Mouse (Mus musculus): ENCODE measurements around the gene Atf3. TPM values are rescaled to one million over a fixed set of nuclear protein-coding genes. Genes with fewer than 3 reads are reported as not detected.

Gene Atf3
- polyA plus RNA-seq, 1 experiment from 2014 or later: 8.2 TPM

GRCm38 (mm10) chr1:191124288-191124687 is 93.6 kb downstream of the Atf3 start:
- TF ChIP-seq CTCF (IDR thresholded peaks at IDR 0.05) (no peak), EP300 (IDR thresholded peaks at IDR 0.05) (no peak)
- ATAC-seq (0 out of 2 replicates have a peak, but pooled peaks have one; percentile 18), DNase-seq (ENCODE audit: low spot score) (no peak)
- H3K9ac ChIP-seq (replicated peaks; ENCODE audit: low read depth): no peak overlapping the region
- WGBS: 66% methylated on average over 4 of the region's 4 CpGs
- H3K27me3 ChIP-seq (replicated peaks; ENCODE audit: insufficient read depth, low read length): 0 out of 2 replicates have a peak, but pooled peaks cover 4% of the 10 kb centered on the region
- no peaks in the 10 kb centered on the region for H3K9me3 ChIP-seq (ENCODE audit: low read length)
- H3K4me1 ChIP-seq (ENCODE audit: insufficient read depth, low read depth, low read length): no peaks in the 10 kb centered on the region
- H3K4me2 ChIP-seq (replicated peaks; ENCODE audit: low read depth, low read length): no peak overlapping the region
- H3K27ac ChIP-seq (ENCODE audit: low read length): no peak overlapping the region
- H3K36me3 ChIP-seq (ENCODE audit: insufficient read depth, low read length): no peaks in the 10 kb centered on the region
- H3K4me3 ChIP-seq (ENCODE audit: low read depth, low read length): no peak overlapping the region

- 0 out of 2 replicates have a peak, but pooled peaks have one; percentile 8 for ATAC-seq
- H3K4me3 ChIP-seq (ENCODE audit: low read depth, low read length): no peak overlapping the region
- no peak overlapping the region for H3K4me2 ChIP-seq (replicated peaks; ENCODE audit: low read depth, low read length)
- H3K9me3 ChIP-seq (ENCODE audit: low read length): no peaks in the 10 kb centered on the region
- no peaks in the 10 kb centered on the region for H3K4me1 ChIP-seq (ENCODE audit: insufficient read depth, low read depth, low read length)
- no peak overlapping the region for H3K9ac ChIP-seq (replicated peaks; ENCODE audit: low read depth)
- WGBS: 66% methylated on average over 2 of the region's 2 CpGs
- H3K36me3 ChIP-seq (ENCODE audit: insufficient read depth, low read length): no peaks in the 10 kb centered on the region
- 0 out of 2 replicates have a peak, but pooled peaks cover 4% of the 10 kb centered on the region for H3K27me3 ChIP-seq (replicated peaks; ENCODE audit: insufficient read depth, low read length)
- peak; percentile 27 for DNase-seq (ENCODE audit: low spot score)
- no peak overlapping the region for H3K27ac ChIP-seq (ENCODE audit: low read length)
- TF ChIP-seq EP300 (IDR thresholded peaks at IDR 0.05) (no peak), CTCF (IDR thresholded peaks at IDR 0.05) (no peak)
These were observed 94.1 kb downstream of the Atf3 start for GRCm38 (mm10) chr1:191123696-191124095.

- Histone ChIP-seq H3K36me3 (ENCODE audit: insufficient read depth, low read length) (no peaks in the 10 kb centered on the region), H3K9ac (replicated peaks; ENCODE audit: low read depth) (no peak overlapping the region), H3K4me1 (ENCODE audit: insufficient read depth, low read depth, low read length) (no peaks in the 10 kb centered on the region), H3K4me3 (ENCODE audit: low read depth, low read length) (no peak overlapping the region), H3K9me3 (ENCODE audit: low read length) (no peaks in the 10 kb centered on the region), H3K27ac (ENCODE audit: low read length) (no peak overlapping the region), H3K4me2 (replicated peaks; ENCODE audit: low read depth, low read length) (no peak overlapping the region), H3K27me3 (replicated peaks; ENCODE audit: insufficient read depth, low read length) (0 out of 2 replicates have a peak, but pooled peaks cover 4% of the 10 kb centered on the region)
- DNase-seq (ENCODE audit: low spot score) (peak; percentile 44), ATAC-seq (0 out of 2 replicates have a peak, but pooled peaks have one; percentile 18)
- TF ChIP-seq CTCF (IDR thresholded peaks at IDR 0.05) (no peak), EP300 (IDR thresholded peaks at IDR 0.05) (no peak)
- 29% methylated on average over 3 of the region's 3 CpGs for WGBS
These were observed 95.1 kb downstream of the Atf3 start for GRCm38 (mm10) chr1:191122744-191123143.

Other genes starting within 250 kb of the Atf3 start
- gene Vash2, start 238.7 kb downstream of the Atf3 start, polyA plus RNA-seq (2015; fragmentation: Nextera tagmentation; extraction: Ambion mirVana): 4.2 and 4.3 TPM in 2 replicates
- gene Flvcr1, start 191.9 kb downstream of the Atf3 start, polyA plus RNA-seq (2015; fragmentation: Nextera tagmentation; extraction: Ambion mirVana): 7.8 and 7.9 TPM in 2 replicates
- gene Spata45, start 181.4 kb downstream of the Atf3 start, polyA plus RNA-seq (2015; fragmentation: Nextera tagmentation; extraction: Ambion mirVana): not detected in 2 replicates
- 10.5 and 11.9 TPM in 2 replicates for gene Tatdn3, start 155.1 kb downstream of the Atf3 start, polyA plus RNA-seq (2015; fragmentation: Nextera tagmentation; extraction: Ambion mirVana)
- gene Nsl1, start 155.0 kb downstream of the Atf3 start, polyA plus RNA-seq (2015; fragmentation: Nextera tagmentation; extraction: Ambion mirVana): 1.5 and 1.8 TPM in 2 replicates
- 2.0 and 2.6 TPM in 2 replicates for gene Batf3, start 120.2 kb downstream of the Atf3 start, polyA plus RNA-seq (2015; fragmentation: Nextera tagmentation; extraction: Ambion mirVana)
- gene Fam71a, start 53.2 kb downstream of the Atf3 start, polyA plus RNA-seq (2015; fragmentation: Nextera tagmentation; extraction: Ambion mirVana): not detected in 2 replicates
- gene Nenf, start 100.2 kb upstream of the Atf3 start, polyA plus RNA-seq (2015; fragmentation: Nextera tagmentation; extraction: Ambion mirVana): 149 and 177 TPM in 2 replicates
- gene Tmem206, start 107.9 kb upstream of the Atf3 start, polyA plus RNA-seq (2015; fragmentation: Nextera tagmentation; extraction: Ambion mirVana): 13.1 and 14.7 TPM in 2 replicates
- 51.5 and 56.0 TPM in 2 replicates for gene Ppp2r5a, start 185.2 kb upstream of the Atf3 start, polyA plus RNA-seq (2015; fragmentation: Nextera tagmentation; extraction: Ambion mirVana)

All from lung, postnatal 0 days (tissue).